8 mouse cellular contexts compared by ENCODE assay signal in the genomic region with DNA sequence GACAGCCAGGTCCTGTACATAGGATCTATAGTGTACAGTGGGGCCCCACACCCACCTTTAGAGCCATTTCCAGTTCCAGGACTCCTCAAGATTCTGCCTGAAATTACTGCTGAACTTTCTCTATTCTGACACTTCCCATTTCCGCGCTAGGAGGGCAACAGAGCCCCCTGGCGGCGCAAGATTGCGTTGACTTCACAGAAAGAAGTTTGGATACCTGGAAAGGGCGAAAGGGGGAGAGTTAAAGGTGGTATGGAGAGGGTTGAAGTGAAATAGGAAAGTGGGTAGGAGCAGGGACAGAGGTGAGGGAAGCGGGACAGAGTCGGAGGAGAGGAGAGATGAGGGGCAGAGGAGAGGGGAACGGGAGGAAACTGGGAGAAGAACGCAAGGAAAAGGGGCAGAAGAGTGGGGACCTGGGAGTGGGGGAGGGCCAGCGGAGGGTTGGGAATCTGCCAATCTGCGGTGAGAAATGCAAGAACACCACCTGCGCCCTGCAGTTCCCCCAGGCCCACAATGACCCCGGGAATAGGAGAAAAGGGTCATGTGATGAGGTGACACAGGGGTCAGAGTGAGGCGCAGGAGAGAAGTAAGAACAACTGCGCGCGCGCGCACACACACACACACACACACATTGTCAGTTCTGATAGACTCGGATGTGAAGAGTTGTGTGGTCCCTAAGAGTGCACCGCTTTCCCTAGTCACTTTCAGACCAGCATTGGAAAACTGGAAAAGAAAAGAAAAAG.
DNase-seq lines count a peak whose midpoint lies in the region; ATAC-seq lines count a peak whose summit lies in the region.

No protein-coding gene starts in this region.

- H3K9me3 ChIP-seq in forebrain, embryonic 12.5 days = no peaks in the 10 kb centered on the region
- H3K9me3 ChIP-seq in hindbrain, embryonic 11.5 days (ENCODE audit: control insufficient read depth, low read length) = no peaks in the 10 kb centered on the region
- no peaks in the 10 kb centered on the region for H3K9me3 ChIP-seq in midbrain, embryonic 12.5 days
- no peaks in the 10 kb centered on the region for H3K9me3 ChIP-seq in stomach, embryonic 15.5 days

- ATAC-seq in forebrain, embryonic 12.5 days (ENCODE audit: low FRiP score) = no peak
- ATAC-seq in hindbrain, embryonic 11.5 days (ENCODE audit: low FRiP score) = no peak
- ATAC-seq in midbrain, embryonic 12.5 days (ENCODE audit: low FRiP score, low read depth) = no peak
- ATAC-seq in stomach, embryonic 15.5 days (ENCODE audit: insufficient read depth, low FRiP score, low read depth) = no peak

- H3K4me3 ChIP-seq in forebrain, embryonic 12.5 days (replicated peaks) = peak overlapping the region; percentile 14; the same call in 1 of the 2 replicates
- H3K4me3 ChIP-seq in hindbrain, embryonic 11.5 days (ENCODE audit: low read depth, low read length) = no peak overlapping the region
- H3K4me3 ChIP-seq in midbrain, embryonic 12.5 days = no peak overlapping the region
- no peak overlapping the region for H3K4me3 ChIP-seq in stomach, embryonic 15.5 days (replicated peaks)

- peak; percentile 87 for DNase-seq in heart, adult 11 months
- no peak for DNase-seq in heart, postnatal 25 days (ENCODE audit: low spot score)
- peak; percentile 50 for DNase-seq in brain, adult 2 months (ENCODE audit: low read depth, low spot score)
- peak; percentile 83 for DNase-seq in hindbrain, embryonic 11.5 days (ENCODE audit: low spot score)
- DNase-seq in left cerebral cortex, postnatal 4 days = peak; percentile 70

- intact Hi-C loops in heart, postnatal 25 days (cut with DNase I) = no loop called here
- intact Hi-C loops in left cerebral cortex, postnatal 4 days (cut with DNase I) = no loop called here

- no peak overlapping the region for H3K9ac ChIP-seq in forebrain, embryonic 12.5 days
- no peak overlapping the region for H3K9ac ChIP-seq in hindbrain, embryonic 11.5 days (ENCODE audit: low read depth, low read length)
- no peak overlapping the region for H3K9ac ChIP-seq in midbrain, embryonic 12.5 days (replicated peaks)
- no peak overlapping the region for H3K9ac ChIP-seq in stomach, embryonic 15.5 days

- H3K27me3 ChIP-seq in forebrain, embryonic 12.5 days = peaks cover 18% of the 10 kb centered on the region
- no peaks in the 10 kb centered on the region for H3K27me3 ChIP-seq in hindbrain, embryonic 11.5 days (ENCODE audit: control insufficient read depth, insufficient read depth, low read length)
- peaks cover 15% of the 10 kb centered on the region for H3K27me3 ChIP-seq in midbrain, embryonic 12.5 days
- H3K27me3 ChIP-seq in stomach, embryonic 15.5 days (replicated peaks) = peaks cover 8% of the 10 kb centered on the region

- no peak overlapping the region for H3K27ac ChIP-seq in forebrain, embryonic 12.5 days
- H3K27ac ChIP-seq in hindbrain, embryonic 11.5 days (ENCODE audit: low read depth, low read length) = no peak overlapping the region
- no peak overlapping the region for H3K27ac ChIP-seq in midbrain, embryonic 12.5 days (replicated peaks)
- H3K27ac ChIP-seq in stomach, embryonic 15.5 days = no peak overlapping the region

- WGBS in forebrain, embryonic 12.5 days = 5% methylated on average over 22 of the region's 22 CpGs
- 8% methylated on average over 22 of the region's 22 CpGs for WGBS in hindbrain, embryonic 11.5 days
- WGBS in midbrain, embryonic 12.5 days = 8% methylated on average over 22 of the region's 22 CpGs
- 9% methylated on average over 22 of the region's 22 CpGs for WGBS in stomach, embryonic 15.5 days

- H3K4me2 ChIP-seq in forebrain, embryonic 12.5 days = peak overlapping the region; percentile 43
- H3K4me2 ChIP-seq in hindbrain, embryonic 11.5 days (replicated peaks; ENCODE audit: low read depth, low read length) = peak overlapping the region; percentile 21
- peak overlapping the region; percentile 38 for H3K4me2 ChIP-seq in midbrain, embryonic 12.5 days (replicated peaks)
- H3K4me2 ChIP-seq in stomach, embryonic 15.5 days = peak overlapping the region; percentile 33

- H3K36me3 ChIP-seq in forebrain, embryonic 12.5 days (replicated peaks) = no peaks in the 10 kb centered on the region
- H3K36me3 ChIP-seq in hindbrain, embryonic 11.5 days (ENCODE audit: control insufficient read depth, insufficient read depth, low read length) = no peaks in the 10 kb centered on the region
- H3K36me3 ChIP-seq in midbrain, embryonic 12.5 days = no peaks in the 10 kb centered on the region
- no peaks in the 10 kb centered on the region for H3K36me3 ChIP-seq in stomach, embryonic 15.5 days

- peaks cover 5% of the 10 kb centered on the region for H3K4me1 ChIP-seq in forebrain, embryonic 12.5 days
- no peaks in the 10 kb centered on the region for H3K4me1 ChIP-seq in hindbrain, embryonic 11.5 days (replicated peaks; ENCODE audit: control insufficient read depth, insufficient read depth, low read length)
- H3K4me1 ChIP-seq in midbrain, embryonic 12.5 days = 0 out of 2 replicates have a peak, but pooled peaks cover 5% of the 10 kb centered on the region
- H3K4me1 ChIP-seq in stomach, embryonic 15.5 days = no peaks in the 10 kb centered on the region
